Mouse (Mus musculus) G1E (cell line): ENCODE data around the gene Surf6.

Experiments used
- CTCF ChIP-seq: IDR thresholded peaks from 2 replicates; pipeline ENCODE4 v1.5.1; 2012; ENCODE audit warnings: low read depth, low read length, inconsistent platforms, mixed read lengths
- GATA1 ChIP-seq: IDR thresholded peaks from 2 replicates; pipeline ENCODE4 v1.6.1; 2012; ENCODE audit warnings: borderline replicate concordance, low read length, inconsistent platforms, mixed read lengths

DNA sequence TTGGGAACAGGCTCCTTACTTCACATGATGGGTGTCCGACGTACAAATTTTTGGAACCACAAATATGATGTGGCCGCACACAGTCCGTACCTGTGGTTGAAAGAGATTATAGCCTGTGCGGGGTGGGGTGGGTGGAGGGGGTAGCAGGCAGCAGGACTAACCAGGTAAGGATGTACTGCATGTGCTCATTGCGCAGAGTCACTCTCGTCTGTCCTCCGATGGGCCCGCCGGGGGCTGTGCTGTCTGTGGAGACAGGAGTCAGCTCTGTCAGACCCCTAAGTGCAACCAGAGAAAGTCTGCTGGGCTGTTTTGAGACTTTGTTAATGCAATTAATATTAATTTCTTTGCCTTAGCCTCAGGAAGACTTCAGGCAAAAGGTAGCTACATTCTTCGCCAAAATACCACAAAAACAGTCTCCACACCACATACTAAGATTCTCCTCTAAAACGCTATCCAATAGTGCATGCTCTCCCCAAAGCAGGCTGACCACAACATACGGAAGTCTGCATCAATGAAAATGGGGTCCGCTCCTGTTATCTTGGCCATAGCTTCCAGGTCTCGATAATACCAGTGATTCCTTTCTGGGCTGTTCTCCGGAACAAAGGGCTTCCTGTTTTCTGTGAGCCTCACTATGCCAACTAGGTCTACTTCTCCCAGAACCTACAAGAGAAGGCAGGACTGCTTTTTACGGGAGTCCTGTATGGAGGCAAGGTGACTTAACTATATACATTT lies 10.9 kb upstream of the Surf6 start:
- TF ChIP-seq GATA1 (no peak), CTCF (no peak)
